Mouse (Mus musculus) stomach, embryonic 16.5 days (tissue): ENCODE measurements around the gene Igll1. TPM values are rescaled to one million over a fixed set of nuclear protein-coding genes. Genes with fewer than 3 reads are reported as not detected.

ENCODE experiments used
- ATAC-seq: fragments of 200-750 bp; cut with Nextera tagmentation; 2 replicates; pipeline ENCODE4 v1.8.0; 2017; ENCODE audit warnings: moderate number of reproducible peaks, moderate TSS enrichment; ENCODE audit not compliant: insufficient read depth, low FRiP score
- H3K27ac ChIP-seq: fragments of 300-500 bp; sonication (generic); 2 replicates; pipeline ENCODE4 v1.5.1; 2014; ENCODE audit warnings: low read length
- H3K27me3 ChIP-seq: fragments of 300-500 bp; sonication (generic); 2 replicates; pipeline ENCODE4 v1.6.1; 2014; ENCODE audit warnings: low read length, control low read depth, mixed read lengths; ENCODE audit not compliant: control insufficient read depth, insufficient read depth
- H3K36me3 ChIP-seq: fragments of 300-500 bp; sonication (generic); 2 replicates; pipeline ENCODE4 v1.6.1; 2014; ENCODE audit warnings: low read length; ENCODE audit not compliant: control insufficient read depth, insufficient read depth
- H3K4me1 ChIP-seq: fragments of 300-500 bp; sonication (generic); 2 replicates; pipeline ENCODE4 v1.6.1; 2014; ENCODE audit warnings: low read length, control low read depth, mixed read lengths; ENCODE audit not compliant: control insufficient read depth, insufficient read depth
- H3K4me2 ChIP-seq: fragments of 300-500 bp; sonication (generic); 2 replicates; pipeline ENCODE4 v1.6.1; 2014; ENCODE audit warnings: low read depth, low read length, mixed read lengths
- H3K4me3 ChIP-seq: fragments of 300-500 bp; sonication (generic); replicated peaks from 2 replicates; pipeline ENCODE4 v1.5.1; 2014; ENCODE audit warnings: mild to moderate bottlenecking, low read length
- H3K9ac ChIP-seq: fragments of 300-500 bp; sonication (generic); 2 replicates; pipeline ENCODE4 v1.6.1; 2014; ENCODE audit warnings: low read length
- H3K9me3 ChIP-seq: fragments of 300-500 bp; sonication (generic); replicated peaks from 2 replicates; pipeline ENCODE4 v1.6.1; 2016; ENCODE audit warnings: low read length, control low read depth; ENCODE audit not compliant: control insufficient read depth
- WGBS: fragments of 180-500 bp; shearing (Covaris S2); extraction: QIAGEN DNeasy Blood & Tissue Kit; methylation state at CpG from one replicate; pipeline ENCODE4 v1.1.7; 2014; 5-methylcytosine and 5-hydroxymethylcytosine counted together
- polyA plus RNA-seq: library from polyadenylated mRNA; unstranded; fragments of >200 nt; fragmentation: Nextera tagmentation; extraction: Ambion mirVana; gene quantifications from 2 replicates; pipeline ENCODE4 v1.2.1, GENCODE M21; 2015

The Igll1 gene
- polyA plus RNA-seq, 1 experiment from 2014 or later = 2.3 TPM

DNA sequence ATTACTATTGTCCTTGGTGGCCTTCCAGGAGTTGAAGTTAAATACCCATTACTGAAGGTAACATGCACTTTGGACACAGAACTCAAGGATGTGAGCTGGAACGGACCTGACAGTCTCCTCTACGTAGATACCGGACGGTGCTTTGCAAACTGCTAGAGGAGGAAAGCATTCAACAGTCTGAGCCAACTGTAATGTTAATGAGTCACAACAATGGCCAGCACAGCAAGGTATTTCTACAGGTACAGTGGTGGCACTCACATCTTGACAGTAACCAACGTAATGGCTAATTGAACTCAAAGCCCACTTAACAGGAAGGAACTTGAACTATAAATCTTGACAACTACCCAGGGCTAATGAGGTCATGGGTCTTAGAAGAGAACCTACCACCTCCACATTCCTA is 38.3 kb downstream of the Igll1 start:
- ATAC-seq = no peak
- H3K36me3 ChIP-seq = no peaks in the 10 kb centered on the region
- H3K9ac ChIP-seq = no peak overlapping the region
- H3K9me3 ChIP-seq = no peaks in the 10 kb centered on the region
- WGBS = 54% methylated on average over 5 of the region's 5 CpGs
- H3K4me2 ChIP-seq = no peak overlapping the region
- no peak overlapping the region for H3K4me3 ChIP-seq
- H3K27me3 ChIP-seq = no peaks in the 10 kb centered on the region
- no peak overlapping the region for H3K27ac ChIP-seq
- no peaks in the 10 kb centered on the region for H3K4me1 ChIP-seq

Other genes starting within 250 kb of the Igll1 start
- not detected in 2 replicates for gene Olfr19, start 187.6 kb downstream of the Igll1 start, polyA plus RNA-seq
- 0.15 and 0.65 TPM in 2 replicates for gene Spag6l, start 34.5 kb downstream of the Igll1 start, polyA plus RNA-seq
- 51.4 and 53.8 TPM in 2 replicates for gene Top3b, start 6.8 kb upstream of the Igll1 start, polyA plus RNA-seq
- 2.7 and 3.8 TPM in 2 replicates for gene Vpreb1, start 6.9 kb upstream of the Igll1 start, polyA plus RNA-seq
- 21.8 and 23.1 TPM in 2 replicates for gene Ppm1f, start 32.5 kb upstream of the Igll1 start, polyA plus RNA-seq
- gene Mapk1, start 119.4 kb upstream of the Igll1 start, polyA plus RNA-seq = 130 and 134 TPM in 2 replicates
- 11.7 and 11.8 TPM in 2 replicates for gene Ypel1, start 205.7 kb upstream of the Igll1 start, polyA plus RNA-seq
- gene Ppil2, start 247.3 kb upstream of the Igll1 start, polyA plus RNA-seq = 123 and 135 TPM in 2 replicates